14 mouse cellular contexts compared by ENCODE assay signal in the genomic region with DNA sequence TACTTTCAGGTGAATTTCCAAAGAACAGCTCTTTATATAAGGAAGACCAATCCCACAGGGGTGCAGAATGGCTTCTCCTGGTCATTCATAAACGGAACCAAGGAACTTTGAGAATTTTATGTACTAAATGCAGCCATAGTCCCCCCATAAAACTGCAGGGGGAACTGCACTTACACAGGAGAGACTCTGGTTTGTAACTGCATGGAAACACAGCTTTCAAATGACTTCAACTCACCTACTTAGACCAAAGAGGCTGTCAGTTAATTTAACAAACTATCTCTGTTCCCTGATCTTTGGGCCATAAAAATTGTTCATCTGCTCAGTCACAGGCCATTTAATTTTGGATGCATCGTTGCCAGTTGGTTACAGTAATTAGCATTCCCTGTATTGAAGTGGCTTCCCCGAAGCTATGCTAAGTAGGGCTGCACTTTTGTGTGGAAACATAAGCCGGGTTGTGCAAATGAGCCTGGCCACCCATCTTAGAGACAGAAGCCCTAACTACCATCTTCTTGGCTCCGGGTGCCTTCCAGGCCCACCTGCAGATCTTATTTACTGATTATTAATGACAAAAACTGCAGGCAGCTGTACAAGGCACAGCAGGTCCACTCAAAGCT. TPM values are rescaled to one million over a fixed set of nuclear protein-coding genes. Genes with fewer than 3 reads are reported as not detected.
DNase-seq lines count a peak whose midpoint lies in the region; ATAC-seq and TF ChIP-seq lines count a peak whose summit lies in the region.
"Had no signal": no experiment of that assay in that cellular context is flagged by ENCODE, and none has a peak within 500 bp of the region (broad histone marks: within the 10 kb centered on the region; RNA-seq: fewer than 3 reads in every experiment).

No protein-coding gene starts in this region.

- no peaks in the 10 kb centered on the region for H3K4me1 ChIP-seq in kidney, embryonic 16.5 days (ENCODE audit: insufficient read depth, low read length)
- peaks cover 7% of the 10 kb centered on the region; the same call in 1 of the 2 replicates for H3K4me1 ChIP-seq in hindbrain, embryonic 12.5 days
- H3K4me1 ChIP-seq in midbrain, embryonic 16.5 days (ENCODE audit: control insufficient read depth, insufficient read depth, low read length) = peaks cover 6% of the 10 kb centered on the region
- H3K4me1 ChIP-seq in lung, adult 2 months (ENCODE audit: control insufficient read depth, insufficient read depth, low read length) = no peaks in the 10 kb centered on the region
- H3K4me1 ChIP-seq: embryonic facial prominence, embryonic 15.5 days; lung, embryonic 15.5 days had no signal

- H3K4me2 ChIP-seq in kidney, embryonic 16.5 days (replicated peaks; ENCODE audit: low read depth, low read length) = no peak overlapping the region
- no peak overlapping the region for H3K4me2 ChIP-seq in hindbrain, embryonic 12.5 days (replicated peaks)
- H3K4me2 ChIP-seq in midbrain, embryonic 16.5 days (ENCODE audit: low read length) = no peak overlapping the region
- H3K4me2 ChIP-seq: embryonic facial prominence, embryonic 15.5 days; lung, embryonic 15.5 days had no signal

- TF ChIP-seq CTCF in lung, adult 2 months (IDR thresholded peaks at IDR 0.05; ENCODE audit: insufficient read depth, low read length) = no peak

- no peak for DNase-seq in cerebellum, adult 9-11 months
- no peak for DNase-seq in kidney, postnatal 36 days
- DNase-seq in heart, adult 18-20 months = no peak
- no peak for DNase-seq in lung, adult 2 months
- DNase-seq: adrenal gland, postnatal 10 days; heart, postnatal 4 days; kidney, adult 9 months; liver had no signal

- H3K9me3 ChIP-seq in kidney, embryonic 16.5 days (ENCODE audit: low read length) = no peaks in the 10 kb centered on the region
- H3K9me3 ChIP-seq in hindbrain, embryonic 12.5 days (replicated peaks) = no peaks in the 10 kb centered on the region
- no peaks in the 10 kb centered on the region for H3K9me3 ChIP-seq in midbrain, embryonic 16.5 days (replicated peaks; ENCODE audit: control insufficient read depth, low read length, poor library complexity, severe bottlenecking)
- H3K9me3 ChIP-seq: embryonic facial prominence, embryonic 15.5 days; lung, embryonic 15.5 days had no signal

- ATAC-seq in cerebellum, adult (ENCODE audit: insufficient number of reproducible peaks, low FRiP score, low TSS enrichment) = peak; percentile 32
- peak; percentile 86; the same call in 1 of the 2 replicates for ATAC-seq in kidney, embryonic 16.5 days (ENCODE audit: low FRiP score, low TSS enrichment)
- ATAC-seq in hindbrain, embryonic 12.5 days (ENCODE audit: low FRiP score) = peak; percentile 83
- ATAC-seq in midbrain, embryonic 16.5 days = peak; percentile 48; the same call in 1 of the 2 replicates

- H3K27ac ChIP-seq in kidney, embryonic 16.5 days (ENCODE audit: low read length) = no peak overlapping the region
- H3K27ac ChIP-seq in hindbrain, embryonic 12.5 days = no peak overlapping the region
- no peak overlapping the region for H3K27ac ChIP-seq in midbrain, embryonic 16.5 days (ENCODE audit: low read length)
- H3K27ac ChIP-seq: embryonic facial prominence, embryonic 15.5 days; lung, embryonic 15.5 days had no signal

- no peak for TF ChIP-seq POLR2A in lung, adult 2 months (IDR thresholded peaks at IDR 0.05; ENCODE audit: borderline replicate concordance, extremely low read depth, low read depth, low read length)

- no peaks in the 10 kb centered on the region for H3K27me3 ChIP-seq in kidney, embryonic 16.5 days (ENCODE audit: insufficient read depth, low read length)
- no peaks in the 10 kb centered on the region for H3K27me3 ChIP-seq in hindbrain, embryonic 12.5 days
- no peaks in the 10 kb centered on the region for H3K27me3 ChIP-seq in midbrain, embryonic 16.5 days (ENCODE audit: control insufficient read depth, insufficient read depth, low read depth, low read length)
- H3K27me3 ChIP-seq: embryonic facial prominence, embryonic 15.5 days; lung, embryonic 15.5 days had no signal

- no peak overlapping the region for H3K4me3 ChIP-seq in kidney, embryonic 16.5 days (ENCODE audit: low read length)
- H3K4me3 ChIP-seq in hindbrain, embryonic 12.5 days = no peak overlapping the region
- H3K4me3 ChIP-seq in midbrain, embryonic 16.5 days (ENCODE audit: low read depth, low read length) = no peak overlapping the region
- H3K4me3 ChIP-seq in lung, adult 2 months (replicated peaks; ENCODE audit: extremely low read depth, low read depth, low read length) = no peak overlapping the region
- H3K4me3 ChIP-seq: embryonic facial prominence, embryonic 15.5 days; lung, embryonic 15.5 days had no signal

- H3K36me3 ChIP-seq in kidney, embryonic 16.5 days (ENCODE audit: insufficient read depth, low read length) = no peaks in the 10 kb centered on the region
- no peaks in the 10 kb centered on the region for H3K36me3 ChIP-seq in hindbrain, embryonic 12.5 days
- no peaks in the 10 kb centered on the region for H3K36me3 ChIP-seq in midbrain, embryonic 16.5 days (ENCODE audit: control insufficient read depth, insufficient read depth, low read length)
- H3K36me3 ChIP-seq: embryonic facial prominence, embryonic 15.5 days; lung, embryonic 15.5 days had no signal

- no peak overlapping the region for H3K9ac ChIP-seq in kidney, embryonic 16.5 days (replicated peaks; ENCODE audit: low read length)
- H3K9ac ChIP-seq in hindbrain, embryonic 12.5 days = no peak overlapping the region
- H3K9ac ChIP-seq in midbrain, embryonic 16.5 days (ENCODE audit: low read depth, low read length) = no peak overlapping the region
- H3K9ac ChIP-seq: embryonic facial prominence, embryonic 15.5 days; lung, embryonic 15.5 days had no signal

- 29% methylated on average over 5 of the region's 5 CpGs for WGBS in kidney, embryonic 16.5 days
- 21% methylated on average over 5 of the region's 5 CpGs for WGBS in hindbrain, embryonic 12.5 days
- WGBS in midbrain, embryonic 16.5 days = 18% methylated on average over 5 of the region's 5 CpGs
- 68% methylated on average over 5 of the region's 5 CpGs for WGBS in lung, adult 2 months

RNA-seq across cellular contexts. Expression of gene Rnf219, which starts 15.2 kb away (rescaled TPM):
- 26.7 and 26.8 TPM in 2 replicates for polyA plus RNA-seq in kidney, embryonic 16.5 days (2015; fragmentation: Nextera tagmentation; extraction: Ambion mirVana)
- 34.9 and 35.9 TPM in 2 replicates for polyA plus RNA-seq in hindbrain, embryonic 12.5 days (2016; fragmentation: Nextera tagmentation; extraction: Ambion mirVana)
- polyA plus RNA-seq in midbrain, embryonic 16.5 days (2015; fragmentation: Nextera tagmentation; extraction: Ambion mirVana) = 28.5 and 31.4 TPM in 2 replicates
- total RNA-seq in heart, adult 18-20 months (2021) = 1 to 10 TPM; 5.2 to 5.7 TPM
- 2.0 and 2.5 TPM in 2 replicates for polyA plus RNA-seq in lung, adult 2 months (2012; rRNA removed)

Comparison
In these comparisons a context has a peak if more than half of its experiments do, and no peak if none do; other contexts are left out.
1. ATAC-seq: peak in every context shown above with its lines; median percentile 86 in kidney, embryonic 16.5 days; 83 in hindbrain, embryonic 12.5 days; 48 in midbrain, embryonic 16.5 days; 32 in cerebellum, adult.